Mouse (Mus musculus): ENCODE data around the gene Rnf4. TPM values are rescaled to one million over a fixed set of nuclear protein-coding genes. Genes with fewer than 3 reads are reported as not detected.

Rnf4 gene
- polyA plus RNA-seq, 1 experiment from 2014 or later = 68.3 TPM

DNA sequence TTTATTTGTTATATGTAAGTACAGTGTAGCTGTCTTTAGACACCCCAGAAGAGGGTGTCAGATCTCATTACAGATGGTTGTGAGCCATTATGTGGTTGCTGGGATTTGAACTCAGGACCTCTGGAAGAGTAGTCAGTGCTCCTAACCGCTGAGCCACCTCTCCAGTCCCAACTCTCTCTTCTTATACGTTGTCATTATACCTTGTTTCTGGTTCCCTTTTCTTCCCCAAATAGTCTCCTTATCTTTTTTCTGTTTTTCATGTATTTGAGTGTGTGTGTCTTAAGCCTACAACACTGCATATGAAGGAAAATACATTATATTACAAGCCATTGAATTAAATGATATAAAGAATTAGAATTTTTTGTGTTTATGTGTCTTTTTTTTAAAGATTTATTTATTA is 50.7 kb downstream of the Rnf4 start:
- ATAC-seq (ENCODE audit: low read depth) = no peak
- no peak overlapping the region for H3K27ac ChIP-seq (ENCODE audit: low read length)
- H3K36me3 ChIP-seq (ENCODE audit: control insufficient read depth, insufficient read depth) = peaks cover 8% of the 10 kb centered on the region
- H3K4me1 ChIP-seq (ENCODE audit: control insufficient read depth, low read depth, low read length) = no peaks in the 10 kb centered on the region
- no peak overlapping the region for H3K4me3 ChIP-seq (ENCODE audit: low read depth, low read length)
- no peaks in the 10 kb centered on the region for H3K27me3 ChIP-seq (ENCODE audit: control insufficient read depth, insufficient read depth, low read depth, low read length)
- 74% methylated on average over 2 of the region's 2 CpGs for WGBS (ENCODE audit: insufficient replicate concordance)
- H3K9ac ChIP-seq (ENCODE audit: low read depth, low read length) = no peak overlapping the region
- H3K9me3 ChIP-seq (replicated peaks; ENCODE audit: control insufficient read depth, low read length) = peaks cover 5% of the 10 kb centered on the region
- no peak overlapping the region for H3K4me2 ChIP-seq (ENCODE audit: low read depth, low read length)

DNA sequence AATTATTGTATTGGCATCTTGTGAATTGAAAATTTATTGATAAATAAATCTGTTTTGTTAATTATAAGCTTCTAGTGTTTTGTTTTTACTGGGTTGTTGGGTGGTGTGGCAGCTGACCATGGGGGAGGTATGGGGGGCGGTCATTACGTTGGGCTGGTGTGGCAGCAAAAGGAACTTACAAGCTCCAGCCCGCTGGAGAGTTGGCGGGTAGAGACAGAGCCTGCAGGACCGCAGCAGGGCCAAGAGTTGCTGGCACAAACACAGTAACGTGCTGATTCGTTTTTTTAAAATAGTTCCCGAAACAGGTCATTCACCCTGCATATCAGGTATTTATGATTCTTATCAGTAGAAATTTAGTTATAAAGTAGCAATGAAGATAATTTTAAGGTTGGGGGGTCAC is 57.2 kb downstream of the Rnf4 start:
- no peak for ATAC-seq (ENCODE audit: low read depth)
- Histone ChIP-seq H3K36me3 (ENCODE audit: control insufficient read depth, insufficient read depth) (no peaks in the 10 kb centered on the region), H3K9ac (ENCODE audit: low read depth, low read length) (no peak overlapping the region), H3K27ac (ENCODE audit: low read length) (no peak overlapping the region), H3K27me3 (ENCODE audit: control insufficient read depth, insufficient read depth, low read depth, low read length) (no peaks in the 10 kb centered on the region), H3K4me2 (ENCODE audit: low read depth, low read length) (no peak overlapping the region), H3K9me3 (replicated peaks; ENCODE audit: control insufficient read depth, low read length) (no peaks in the 10 kb centered on the region), H3K4me1 (ENCODE audit: control insufficient read depth, low read depth, low read length) (no peaks in the 10 kb centered on the region; the same call in 1 of the 2 replicates), H3K4me3 (ENCODE audit: low read depth, low read length) (no peak overlapping the region)
- WGBS (ENCODE audit: insufficient replicate concordance) = 83% methylated on average over 8 of the region's 8 CpGs

DNA sequence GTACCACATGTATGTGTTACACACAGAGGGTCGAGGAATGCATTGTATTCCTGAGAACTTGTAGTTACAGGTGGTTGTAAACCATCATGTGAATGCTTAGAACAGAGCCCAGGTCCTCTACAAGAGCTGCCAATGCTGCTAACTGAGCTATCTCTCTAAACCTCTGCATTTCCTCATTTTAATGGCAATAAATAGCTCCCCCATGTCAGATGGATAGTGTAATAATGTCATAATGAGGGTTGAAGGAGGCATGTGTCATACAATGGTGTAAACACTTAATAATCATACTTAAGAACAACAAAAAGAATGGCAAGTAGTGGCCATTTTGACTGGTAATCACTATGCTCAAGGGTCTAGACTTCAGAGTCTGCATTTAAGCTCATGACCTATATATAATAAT is 59.3 kb downstream of the Rnf4 start:
- H3K4me3 ChIP-seq (ENCODE audit: low read depth, low read length) = no peak overlapping the region
- H3K9me3 ChIP-seq (replicated peaks; ENCODE audit: control insufficient read depth, low read length) = no peaks in the 10 kb centered on the region
- WGBS (ENCODE audit: insufficient replicate concordance) = 70% methylated on average over 1 of the region's 1 CpGs
- no peak overlapping the region for H3K27ac ChIP-seq (ENCODE audit: low read length)
- H3K4me1 ChIP-seq (ENCODE audit: control insufficient read depth, low read depth, low read length) = peaks cover 4% of the 10 kb centered on the region; the same call in 1 of the 2 replicates
- no peaks in the 10 kb centered on the region for H3K27me3 ChIP-seq (ENCODE audit: control insufficient read depth, insufficient read depth, low read depth, low read length)
- ATAC-seq (ENCODE audit: low read depth) = no peak
- no peak overlapping the region for H3K9ac ChIP-seq (ENCODE audit: low read depth, low read length)
- no peak overlapping the region for H3K4me2 ChIP-seq (ENCODE audit: low read depth, low read length)
- no peaks in the 10 kb centered on the region for H3K36me3 ChIP-seq (ENCODE audit: control insufficient read depth, insufficient read depth)

DNA sequence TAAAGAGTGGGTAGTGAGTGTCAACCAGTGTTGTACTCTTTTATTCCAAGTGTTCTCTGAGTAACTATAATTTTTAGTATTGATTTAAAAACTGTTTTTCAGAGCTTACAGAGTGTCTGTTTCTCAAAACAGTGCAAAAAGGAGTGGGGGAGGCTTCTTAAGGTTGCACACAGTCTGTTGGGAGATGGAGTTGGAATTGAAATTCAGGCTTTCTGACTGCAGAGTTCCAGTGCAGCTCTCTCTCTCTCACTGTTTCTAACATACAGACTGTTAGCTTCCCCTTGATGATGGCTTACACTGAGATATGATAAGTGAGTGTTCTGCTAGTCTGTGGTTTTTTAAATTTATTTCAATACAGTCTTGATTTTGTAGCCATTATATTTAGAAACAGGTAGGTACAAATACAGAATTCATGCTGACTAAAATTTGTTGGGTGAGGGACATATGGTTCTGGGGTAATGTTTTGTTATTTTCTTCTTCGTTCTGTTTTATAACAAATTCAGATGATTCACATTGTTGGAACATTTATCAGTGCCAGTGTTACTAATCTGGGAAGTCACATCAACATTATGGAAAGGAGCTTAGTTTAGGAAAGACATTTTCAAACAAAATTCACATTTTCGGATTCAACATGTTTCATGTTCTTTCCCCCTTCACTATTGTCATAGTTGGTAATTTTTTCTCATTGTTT is 59.9 kb downstream of the Rnf4 start:
- WGBS (ENCODE audit: insufficient replicate concordance) = 76% methylated on average over 2 of the region's 2 CpGs
- H3K4me1 ChIP-seq (ENCODE audit: control insufficient read depth, low read depth, low read length) = peaks cover 4% of the 10 kb centered on the region; the same call in 1 of the 2 replicates
- no peak overlapping the region for H3K4me3 ChIP-seq (ENCODE audit: low read depth, low read length)
- no peak overlapping the region for H3K27ac ChIP-seq (ENCODE audit: low read length)
- no peak for ATAC-seq (ENCODE audit: low read depth)
- no peaks in the 10 kb centered on the region for H3K9me3 ChIP-seq (replicated peaks; ENCODE audit: control insufficient read depth, low read length)
- no peaks in the 10 kb centered on the region for H3K27me3 ChIP-seq (ENCODE audit: control insufficient read depth, insufficient read depth, low read depth, low read length)
- H3K9ac ChIP-seq (ENCODE audit: low read depth, low read length) = no peak overlapping the region
- H3K36me3 ChIP-seq (ENCODE audit: control insufficient read depth, insufficient read depth) = no peaks in the 10 kb centered on the region
- H3K4me2 ChIP-seq (ENCODE audit: low read depth, low read length) = no peak overlapping the region

DNA sequence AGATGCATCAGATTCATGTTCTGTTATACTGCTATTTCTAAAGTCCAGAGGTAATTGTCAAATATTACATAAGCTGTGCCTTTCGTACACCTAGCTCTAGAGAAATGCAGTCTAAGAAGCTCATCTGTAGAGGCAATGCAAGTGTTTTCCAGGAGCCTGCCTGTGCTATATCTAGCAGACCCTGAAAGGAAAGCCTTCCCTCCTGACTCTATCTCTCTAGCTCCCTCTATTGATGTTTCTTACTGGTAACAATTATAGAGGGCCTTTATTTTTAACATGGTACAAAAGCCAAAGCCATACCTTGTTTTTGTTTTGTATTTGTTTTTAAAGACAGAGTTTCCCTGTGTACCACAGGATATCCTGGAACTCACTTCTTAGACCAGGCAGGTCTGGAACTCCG is 61.8 kb downstream of the Rnf4 start:
- WGBS (ENCODE audit: insufficient replicate concordance) = 67% methylated on average over 2 of the region's 2 CpGs
- no peak for ATAC-seq (ENCODE audit: low read depth)

DNA sequence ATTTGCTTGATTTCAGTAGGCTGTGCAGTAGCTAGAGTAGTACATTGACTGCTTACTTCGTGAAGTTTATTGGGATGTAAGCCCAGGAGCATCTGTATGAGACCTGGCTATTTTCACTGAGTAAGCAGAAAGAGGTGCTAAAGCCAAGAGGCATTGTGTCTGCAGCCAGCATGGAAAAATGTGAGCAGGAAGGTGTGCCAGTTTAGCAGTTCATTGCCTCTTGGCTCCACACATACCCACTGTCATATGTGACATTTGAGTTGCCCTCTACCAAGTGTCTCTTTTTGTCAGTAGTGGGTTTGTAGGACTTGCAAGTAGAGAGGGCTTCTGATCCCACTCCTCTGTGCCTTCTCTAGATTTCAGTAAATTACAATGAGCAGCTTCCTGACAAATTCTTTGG is 62.2 kb downstream of the Rnf4 start:
- Histone ChIP-seq H3K27me3 (ENCODE audit: control insufficient read depth, insufficient read depth, low read depth, low read length) (no peaks in the 10 kb centered on the region), H3K4me3 (ENCODE audit: low read depth, low read length) (no peak overlapping the region), H3K9me3 (replicated peaks; ENCODE audit: control insufficient read depth, low read length) (no peaks in the 10 kb centered on the region), H3K4me2 (ENCODE audit: low read depth, low read length) (no peak overlapping the region), H3K27ac (ENCODE audit: low read length) (no peak overlapping the region), H3K9ac (ENCODE audit: low read depth, low read length) (no peak overlapping the region), H3K4me1 (ENCODE audit: control insufficient read depth, low read depth, low read length) (peaks cover 4% of the 10 kb centered on the region; the same call in 1 of the 2 replicates), H3K36me3 (ENCODE audit: control insufficient read depth, insufficient read depth) (no peaks in the 10 kb centered on the region)
- WGBS (ENCODE audit: insufficient replicate concordance) = 54% methylated on average over 1 of the region's 1 CpGs
- no peak for ATAC-seq (ENCODE audit: low read depth)

More for the DNA sequence above, 61.8 kb downstream of the Rnf4 start:
- Histone ChIP-seq H3K27ac (ENCODE audit: low read length) (no peak overlapping the region), H3K36me3 (ENCODE audit: control insufficient read depth, insufficient read depth) (no peaks in the 10 kb centered on the region), H3K9me3 (replicated peaks; ENCODE audit: control insufficient read depth, low read length) (no peaks in the 10 kb centered on the region), H3K9ac (ENCODE audit: low read depth, low read length) (no peak overlapping the region), H3K4me2 (ENCODE audit: low read depth, low read length) (no peak overlapping the region), H3K27me3 (ENCODE audit: control insufficient read depth, insufficient read depth, low read depth, low read length) (no peaks in the 10 kb centered on the region), H3K4me3 (ENCODE audit: low read depth, low read length) (no peak overlapping the region), H3K4me1 (ENCODE audit: control insufficient read depth, low read depth, low read length) (peaks cover 4% of the 10 kb centered on the region; the same call in 1 of the 2 replicates)

Other genes starting within 250 kb of the Rnf4 start
- gene Poln, start 166.8 kb upstream of the Rnf4 start, polyA plus RNA-seq (2015; fragmentation: Nextera tagmentation; extraction: Ambion mirVana) = 0.48 and 0.71 TPM in 2 replicates
- gene Haus3, start 166.8 kb upstream of the Rnf4 start, polyA plus RNA-seq (2015; fragmentation: Nextera tagmentation; extraction: Ambion mirVana) = 19.8 and 21.9 TPM in 2 replicates
- gene Mxd4, start 148.6 kb upstream of the Rnf4 start, polyA plus RNA-seq (2015; fragmentation: Nextera tagmentation; extraction: Ambion mirVana) = 6.6 and 7.6 TPM in 2 replicates
- gene Zfyve28, start 47.8 kb upstream of the Rnf4 start, polyA plus RNA-seq (2015; fragmentation: Nextera tagmentation; extraction: Ambion mirVana) = 0.02 and 0.11 TPM in 2 replicates
- not detected in 2 replicates for gene Cfap99, start 47.7 kb upstream of the Rnf4 start, polyA plus RNA-seq (2015; fragmentation: Nextera tagmentation; extraction: Ambion mirVana)
- 3.2 and 3.3 TPM in 2 replicates for gene Fam193a, start 33.6 kb downstream of the Rnf4 start, polyA plus RNA-seq (2015; fragmentation: Nextera tagmentation; extraction: Ambion mirVana)
- gene Tnip2, start 177.7 kb downstream of the Rnf4 start, polyA plus RNA-seq (2015; fragmentation: Nextera tagmentation; extraction: Ambion mirVana) = 6.2 and 6.3 TPM in 2 replicates
- gene Sh3bp2, start 189.5 kb downstream of the Rnf4 start, polyA plus RNA-seq (2015; fragmentation: Nextera tagmentation; extraction: Ambion mirVana) = 6.5 and 6.8 TPM in 2 replicates
- gene Add1, start 237.4 kb downstream of the Rnf4 start, polyA plus RNA-seq (2015; fragmentation: Nextera tagmentation; extraction: Ambion mirVana) = 122 and 133 TPM in 2 replicates

All from liver, embryonic 16.5 days (tissue).